Mouse (Mus musculus) kidney, embryonic 14.5 days (tissue): ENCODE results near the gene Bcat1. TPM values are rescaled to one million over a fixed set of nuclear protein-coding genes. Genes with fewer than 3 reads are reported as not detected.

Source experiments
- ATAC-seq: fragments of 200-750 bp; cut with Nextera tagmentation; 2 replicates; pipeline ENCODE4 v1.8.0; 2017; ENCODE audit warnings: moderate number of reproducible peaks, mild to moderate bottlenecking, moderate TSS enrichment, moderate library complexity; ENCODE audit not compliant: low FRiP score, low TSS enrichment
- H3K27ac ChIP-seq: fragments of 300-500 bp; sonication (generic); 2 replicates; pipeline ENCODE4 v1.5.1; 2014; ENCODE audit warnings: low read depth, mild to moderate bottlenecking, low read length, moderate library complexity, mixed read lengths
- H3K27me3 ChIP-seq: fragments of 300-500 bp; sonication (generic); 2 replicates; pipeline ENCODE4 v1.6.1; 2014; ENCODE audit warnings: mild to moderate bottlenecking, low read length; ENCODE audit not compliant: control insufficient read depth, insufficient read depth
- H3K36me3 ChIP-seq: fragments of 300-500 bp; sonication (generic); 2 replicates; pipeline ENCODE4 v1.6.1; 2014; ENCODE audit warnings: low read length, mixed read lengths; ENCODE audit not compliant: control insufficient read depth, insufficient read depth
- H3K4me1 ChIP-seq: fragments of 300-500 bp; sonication (generic); 2 replicates; pipeline ENCODE4 v1.6.1; 2014; ENCODE audit warnings: low read length, mixed read lengths; ENCODE audit not compliant: control insufficient read depth, insufficient read depth
- H3K4me2 ChIP-seq: fragments of 300-500 bp; sonication (generic); replicated peaks from 2 replicates; pipeline ENCODE4 v1.6.1; 2014; ENCODE audit warnings: low read depth, mild to moderate bottlenecking, low read length
- H3K4me3 ChIP-seq: fragments of 300-500 bp; sonication (generic); 2 replicates; pipeline ENCODE4 v1.5.1; 2014; ENCODE audit warnings: mild to moderate bottlenecking, low read length
- H3K9ac ChIP-seq: fragments of 300-500 bp; sonication (generic); 2 replicates; pipeline ENCODE4 v1.6.1; 2014; ENCODE audit warnings: low read depth, mild to moderate bottlenecking, low read length, moderate library complexity
- H3K9me3 ChIP-seq: fragments of 300-500 bp; sonication (generic); 2 replicates; pipeline ENCODE4 v1.6.1; 2016; ENCODE audit warnings: low read length; ENCODE audit not compliant: control insufficient read depth
- WGBS: fragments of 180-500 bp; shearing (Covaris S2); extraction: QIAGEN DNeasy Blood & Tissue Kit; methylation state at CpG from one replicate; pipeline ENCODE4 v1.1.7; 2014; 5-methylcytosine and 5-hydroxymethylcytosine counted together
- polyA plus RNA-seq: library from polyadenylated mRNA; unstranded; fragments of >200 nt; fragmentation: Nextera tagmentation; extraction: Ambion mirVana; gene quantifications from 2 replicates; pipeline ENCODE4 v1.2.1, GENCODE M21; 2014

Gene Bcat1
- polyA plus RNA-seq, 1 experiment from 2014 or later, result 8.6 TPM

DNA sequence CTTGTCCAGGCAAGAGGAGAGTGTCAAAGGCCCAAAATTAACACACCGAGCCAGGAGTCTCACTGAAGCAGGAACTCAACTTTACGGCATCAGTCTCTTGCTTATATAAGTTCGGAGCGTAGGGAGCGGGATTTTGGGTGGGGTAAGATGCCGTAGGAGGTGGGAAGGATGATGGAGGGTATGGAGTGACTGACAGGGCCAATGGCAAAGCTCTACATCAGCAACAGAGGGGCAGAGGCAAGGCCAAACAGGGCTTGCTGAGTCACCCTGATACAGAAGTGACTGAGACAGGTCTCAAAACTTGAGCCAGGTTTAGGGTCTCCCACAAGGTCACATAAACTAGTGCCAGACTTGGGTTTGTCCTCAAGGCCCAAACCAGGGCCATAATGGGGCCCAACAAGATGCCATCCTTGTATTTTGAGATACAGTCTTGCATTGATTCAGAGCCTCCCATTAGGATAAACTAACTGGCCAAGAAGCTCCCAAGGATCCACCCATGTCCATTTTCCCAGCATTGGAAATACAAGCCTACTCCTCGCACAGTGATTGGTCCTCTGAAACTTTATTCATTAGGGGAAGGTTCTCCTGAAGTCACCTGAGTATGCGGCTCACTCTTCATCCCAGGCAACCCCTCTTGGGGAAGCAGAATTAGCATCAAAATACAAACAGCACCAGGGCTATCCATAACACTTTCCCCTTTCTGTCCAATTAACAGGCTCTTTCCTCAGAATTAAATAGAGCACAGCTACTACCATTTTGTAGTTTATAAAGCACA is 8.5 kb upstream of the Bcat1 start:
- Histone ChIP-seq H3K4me1 (no peaks in the 10 kb centered on the region), H3K9ac (no peak overlapping the region), H3K27ac (no peak overlapping the region), H3K36me3 (no peaks in the 10 kb centered on the region), H3K9me3 (no peaks in the 10 kb centered on the region), H3K4me3 (no peak overlapping the region), H3K4me2 (no peak overlapping the region), H3K27me3 (no peaks in the 10 kb centered on the region)
- no peak for ATAC-seq
- 87% methylated on average over 8 of the region's 8 CpGs for WGBS

GRCm38 (mm10) chr6:145081721-145082120 is 5.7 kb upstream of the Bcat1 start:
- Histone ChIP-seq H3K4me2 (no peak overlapping the region), H3K36me3 (no peaks in the 10 kb centered on the region), H3K9ac (no peak overlapping the region), H3K27me3 (no peaks in the 10 kb centered on the region), H3K4me1 (no peaks in the 10 kb centered on the region), H3K27ac (no peak overlapping the region), H3K9me3 (no peaks in the 10 kb centered on the region), H3K4me3 (no peak overlapping the region)
- ATAC-seq, result no peak
- WGBS, result 54% methylated on average over 4 of the region's 4 CpGs

DNA sequence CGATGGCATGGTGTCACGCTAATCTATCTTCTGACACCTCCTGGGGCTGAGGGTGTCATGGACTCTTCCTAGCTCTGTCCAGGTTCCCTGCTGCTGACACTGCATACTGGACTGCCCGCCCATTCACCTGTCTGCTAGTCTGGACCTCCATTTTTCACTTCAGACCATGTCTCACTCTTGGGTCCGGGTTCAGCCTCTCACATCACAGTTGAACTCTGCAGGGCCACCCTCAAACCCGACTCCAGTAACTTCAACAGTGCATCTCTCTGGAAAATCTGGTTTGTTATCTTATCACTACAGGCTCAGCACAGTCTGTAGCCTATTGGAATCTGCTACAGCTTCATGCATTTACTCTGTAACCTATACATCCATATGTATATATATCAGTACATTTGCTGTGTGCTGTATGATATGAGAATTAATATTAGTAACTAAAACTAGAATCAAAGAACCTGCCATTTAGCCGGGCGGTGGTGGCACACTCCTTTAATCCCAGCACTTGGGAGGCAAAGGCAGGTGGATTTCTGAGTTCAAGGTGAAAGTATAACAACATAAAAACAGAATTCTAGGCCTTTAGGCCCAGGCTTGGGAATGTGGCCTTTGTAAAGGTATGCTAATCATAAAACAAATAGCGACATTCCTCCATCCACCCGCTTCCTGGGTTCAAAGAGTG is 3.2 kb upstream of the Bcat1 start:
- WGBS, result 82% methylated on average over 8 of the region's 9 CpGs
- no peak overlapping the region for H3K4me3 ChIP-seq
- H3K9ac ChIP-seq, result no peak overlapping the region
- ATAC-seq, result no peak
- no peaks in the 10 kb centered on the region for H3K27me3 ChIP-seq
- no peak overlapping the region for H3K4me2 ChIP-seq
- H3K4me1 ChIP-seq, result no peaks in the 10 kb centered on the region
- H3K27ac ChIP-seq, result no peak overlapping the region
- no peaks in the 10 kb centered on the region for H3K9me3 ChIP-seq
- H3K36me3 ChIP-seq, result no peaks in the 10 kb centered on the region

DNA sequence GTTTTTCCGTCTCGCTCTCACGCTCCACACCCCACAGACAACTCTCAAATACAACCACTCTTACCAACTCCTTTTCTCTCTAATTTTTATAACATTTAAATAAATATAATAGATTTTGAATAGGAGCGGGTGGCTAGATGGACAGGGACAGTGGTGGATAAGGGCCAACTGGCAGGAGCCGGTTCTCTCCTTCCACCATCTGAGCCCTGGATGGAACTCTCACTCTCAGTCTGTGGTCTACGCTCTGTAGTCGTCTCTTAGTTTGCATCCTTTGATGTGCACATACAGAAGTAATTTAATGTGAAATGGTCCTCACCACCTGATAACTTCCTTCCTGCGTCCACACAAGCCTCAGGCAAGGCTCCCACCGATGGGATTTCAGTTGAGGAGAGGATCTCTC is 302 bp upstream of the Bcat1 start:
- Histone ChIP-seq H3K9ac (no peak overlapping the region), H3K4me3 (peak overlapping the region; percentile 51), H3K36me3 (no peaks in the 10 kb centered on the region), H3K27me3 (no peaks in the 10 kb centered on the region), H3K4me2 (peak overlapping the region; percentile 91), H3K27ac (no peak overlapping the region), H3K4me1 (no peaks in the 10 kb centered on the region), H3K9me3 (no peaks in the 10 kb centered on the region)
- WGBS, result 13% methylated on average over 9 of the region's 9 CpGs
- ATAC-seq, result no peak

DNA sequence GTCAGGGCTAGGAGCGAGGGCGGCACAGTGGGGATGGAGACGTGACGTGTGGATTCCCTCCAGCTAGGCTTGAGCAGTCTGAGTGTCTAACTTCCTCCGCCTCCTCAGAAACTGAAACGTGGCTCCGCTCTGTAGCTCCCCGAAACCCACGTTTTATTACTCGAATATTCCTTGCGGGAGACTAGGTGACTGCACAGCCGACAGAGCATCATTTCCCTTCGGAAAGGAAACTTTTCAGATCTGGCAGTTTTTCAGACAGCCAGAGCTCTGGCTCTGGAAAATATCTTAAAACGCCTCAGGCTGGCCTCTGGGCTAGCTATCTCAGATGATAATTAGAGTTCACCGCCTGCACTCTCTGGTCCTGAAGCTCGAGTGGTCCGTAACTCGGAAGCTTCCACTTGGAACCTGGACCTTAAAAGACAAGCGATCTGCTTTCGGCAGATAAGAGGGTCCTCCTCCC is 866 bp downstream of the Bcat1 start:
- no peak overlapping the region for H3K27ac ChIP-seq
- no peak for ATAC-seq
- H3K9ac ChIP-seq, result peak overlapping the region; percentile 45; the same call in 1 of the 2 replicates
- H3K4me1 ChIP-seq, result no peaks in the 10 kb centered on the region
- H3K9me3 ChIP-seq, result no peaks in the 10 kb centered on the region
- H3K4me3 ChIP-seq, result peak overlapping the region; percentile 51
- peak overlapping the region; percentile 91 for H3K4me2 ChIP-seq
- H3K27me3 ChIP-seq, result no peaks in the 10 kb centered on the region
- no peaks in the 10 kb centered on the region for H3K36me3 ChIP-seq
- under 1% methylated on average over 20 of the region's 20 CpGs for WGBS

GRCm38 (mm10) chr6:145074461-145074860 is 1.5 kb downstream of the Bcat1 start:
- H3K9ac ChIP-seq, result no peak overlapping the region
- H3K36me3 ChIP-seq, result no peaks in the 10 kb centered on the region
- no peak overlapping the region for H3K4me3 ChIP-seq
- H3K27ac ChIP-seq, result no peak overlapping the region
- H3K27me3 ChIP-seq, result no peaks in the 10 kb centered on the region
- H3K4me2 ChIP-seq, result no peak overlapping the region
- H3K4me1 ChIP-seq, result no peaks in the 10 kb centered on the region
- H3K9me3 ChIP-seq, result no peaks in the 10 kb centered on the region
- no peak for ATAC-seq

GRCm38 (mm10) chr6:145069921-145070320 is 6.1 kb downstream of the Bcat1 start:
- 72% methylated on average over 2 of the region's 2 CpGs for WGBS
- no peak overlapping the region for H3K9ac ChIP-seq

GRCm38 (mm10) chr6:145069397-145069796 is 6.6 kb downstream of the Bcat1 start:
- Histone ChIP-seq H3K4me2 (no peak overlapping the region), H3K9me3 (no peaks in the 10 kb centered on the region), H3K4me1 (no peaks in the 10 kb centered on the region), H3K9ac (no peak overlapping the region), H3K27ac (no peak overlapping the region), H3K4me3 (no peak overlapping the region), H3K36me3 (no peaks in the 10 kb centered on the region), H3K27me3 (no peaks in the 10 kb centered on the region)
- no peak for ATAC-seq
- WGBS, result 92% methylated on average over 7 of the region's 7 CpGs

More at GRCm38 (mm10) chr6:145069921-145070320, 6.1 kb downstream of the Bcat1 start:
- Histone ChIP-seq H3K4me3 (no peak overlapping the region), H3K36me3 (no peaks in the 10 kb centered on the region), H3K9me3 (no peaks in the 10 kb centered on the region), H3K27ac (no peak overlapping the region), H3K27me3 (no peaks in the 10 kb centered on the region), H3K4me2 (no peak overlapping the region), H3K4me1 (no peaks in the 10 kb centered on the region)
- no peak for ATAC-seq

DNA sequence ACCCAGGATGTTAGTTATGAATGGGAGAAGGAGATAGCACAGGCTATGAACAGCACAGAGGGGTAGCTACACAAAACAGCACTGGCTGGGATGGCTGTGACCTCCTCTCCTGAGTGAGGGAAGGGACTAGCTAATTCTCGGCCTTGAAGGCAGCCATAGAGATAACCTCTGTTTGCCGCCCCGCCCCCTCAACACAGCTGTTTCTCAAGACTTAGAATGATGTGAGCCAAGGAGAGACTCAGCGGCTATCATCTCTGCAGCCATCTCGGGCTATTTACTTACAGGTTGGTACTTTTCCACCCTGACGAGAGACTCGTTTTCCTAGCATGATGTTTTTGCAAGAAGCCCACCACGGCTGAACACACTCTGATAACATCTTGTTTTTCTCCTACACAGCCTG is 8.3 kb downstream of the Bcat1 start:
- H3K9ac ChIP-seq, result no peak overlapping the region
- no peaks in the 10 kb centered on the region for H3K27me3 ChIP-seq
- H3K4me3 ChIP-seq, result no peak overlapping the region
- 77% methylated on average over 8 of the region's 8 CpGs for WGBS
- no peaks in the 10 kb centered on the region for H3K9me3 ChIP-seq
- H3K36me3 ChIP-seq, result no peaks in the 10 kb centered on the region
- ATAC-seq, result 0 out of 2 replicates have a peak, but pooled peaks have one; percentile 35
- H3K4me2 ChIP-seq, result no peak overlapping the region
- no peak overlapping the region for H3K27ac ChIP-seq
- H3K4me1 ChIP-seq, result no peaks in the 10 kb centered on the region
